Mouse (Mus musculus) limb, embryonic 14.5 days (tissue): Measurements from ENCODE around the gene Rac2. TPM values are rescaled to one million over a fixed set of nuclear protein-coding genes. Genes with fewer than 3 reads are reported as not detected.

Source experiments
- ATAC-seq: fragments of 200-750 bp; cut with Nextera tagmentation; 2 replicates; pipeline ENCODE4 v1.8.0; 2017; ENCODE audit warnings: low read depth, moderate number of reproducible peaks, moderate TSS enrichment; ENCODE audit not compliant: low FRiP score
- DNase-seq: peaks from one replicate; pipeline ENCODE4 v3.0.0-alpha.2; 2015; ENCODE audit warnings: low spot score
- H3K27ac ChIP-seq: fragments of 300-500 bp; sonication (generic); replicated peaks from 2 replicates; pipeline ENCODE4 v1.5.1; 2014; ENCODE audit warnings: low read depth, mild to moderate bottlenecking, low read length, moderate library complexity, mixed read lengths
- H3K27me3 ChIP-seq: fragments of 300-500 bp; sonication (generic); 2 replicates; pipeline ENCODE4 v1.6.1; 2014; ENCODE audit warnings: low read length, mixed read lengths; ENCODE audit not compliant: control insufficient read depth, insufficient read depth
- H3K36me3 ChIP-seq: fragments of 300-500 bp; sonication (generic); 2 replicates; pipeline ENCODE4 v1.6.1; 2014; ENCODE audit warnings: mild to moderate bottlenecking, low read length, moderate library complexity, mixed read lengths; ENCODE audit not compliant: control insufficient read depth, insufficient read depth
- H3K4me1 ChIP-seq: fragments of 300-500 bp; sonication (generic); 2 replicates; pipeline ENCODE4 v1.6.1; 2014; ENCODE audit warnings: antibody characterized with exemption, low read length, mixed read lengths; ENCODE audit not compliant: control insufficient read depth, insufficient read depth
- H3K4me2 ChIP-seq: fragments of 300-500 bp; sonication (generic); replicated peaks from 2 replicates; pipeline ENCODE4 v1.6.1; 2014; ENCODE audit warnings: low read depth, mild to moderate bottlenecking, low read length, moderate library complexity; ENCODE audit not compliant: severe bottlenecking
- H3K4me3 ChIP-seq: fragments of 300-500 bp; sonication (generic); replicated peaks from 2 replicates; pipeline ENCODE4 v1.5.1; 2014; ENCODE audit warnings: low read length
- H3K9ac ChIP-seq: fragments of 300-500 bp; sonication (generic); 2 replicates; pipeline ENCODE4 v1.6.1; 2014; ENCODE audit warnings: mild to moderate bottlenecking, low read depth, low read length, moderate library complexity; ENCODE audit not compliant: severe bottlenecking
- H3K9me3 ChIP-seq: fragments of 300-500 bp; sonication (generic); 2 replicates; pipeline ENCODE4 v1.6.1; 2016; ENCODE audit warnings: low read length; ENCODE audit not compliant: control insufficient read depth
- POLR2A ChIP-seq: fragments of 200-500 bp; IDR thresholded peaks from 2 replicates; pipeline ENCODE4 v1.8.0; 2012; ENCODE audit warnings: inconsistent platforms, mild to moderate bottlenecking, moderate library complexity, borderline replicate concordance; ENCODE audit not compliant: insufficient read depth, insufficient read length; ENCODE audit errors: extremely low read depth
- WGBS: fragments of 180-500 bp; shearing (Covaris S2); extraction: QIAGEN DNeasy Blood & Tissue Kit; methylation state at CpG from one replicate; pipeline ENCODE4 v1.1.7; 2014; 5-methylcytosine and 5-hydroxymethylcytosine counted together
- polyA plus RNA-seq, 2 experiments: library from polyadenylated mRNA; depleted of rRNA in 1 of 2; stranded (reverse) in 1 of 2; unstranded in 1 of 2; fragments of >200 nt; fragmentation: Nextera tagmentation in 1 of 2; extraction: Ambion mirVana in 1 of 2; gene quantifications; 2 replicates each; pipeline versions ENCODE4 v1.2.1 to v1.2.3; 2012 to 2014

Rac2 gene
- polyA plus RNA-seq, 2 experiments = 21.9 to 34.2 TPM

DNA sequence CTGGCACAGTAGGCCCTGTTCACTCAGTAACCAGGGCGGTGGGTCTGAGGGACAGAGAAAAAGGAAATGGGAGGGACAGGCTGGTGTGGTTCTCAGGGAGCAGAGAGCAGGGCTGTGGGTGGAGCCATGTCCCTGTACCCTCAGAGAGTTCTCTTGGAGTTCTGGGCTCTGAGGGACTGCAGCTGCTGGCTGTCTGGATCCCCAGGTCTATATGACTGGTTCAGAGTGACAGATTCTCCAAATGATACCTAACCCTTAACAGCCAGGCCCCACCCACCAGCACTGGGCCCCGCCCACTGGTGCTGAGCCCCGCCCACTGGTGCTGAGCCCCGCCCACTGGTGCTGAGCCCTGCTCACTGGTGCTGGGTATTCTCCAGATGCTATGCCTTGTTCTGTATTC is 25.1 kb upstream of the Rac2 start:
- H3K4me2 ChIP-seq = no peak overlapping the region
- no peak for ATAC-seq
- no peak overlapping the region for H3K9ac ChIP-seq
- H3K36me3 ChIP-seq = no peaks in the 10 kb centered on the region
- no peak for DNase-seq
- H3K27me3 ChIP-seq = no peaks in the 10 kb centered on the region
- 46% methylated on average over 4 of the region's 4 CpGs for WGBS
- no peak overlapping the region for H3K27ac ChIP-seq
- TF ChIP-seq POLR2A = no peak
- H3K4me1 ChIP-seq = no peaks in the 10 kb centered on the region
- H3K9me3 ChIP-seq = no peaks in the 10 kb centered on the region
- no peak overlapping the region for H3K4me3 ChIP-seq

DNA sequence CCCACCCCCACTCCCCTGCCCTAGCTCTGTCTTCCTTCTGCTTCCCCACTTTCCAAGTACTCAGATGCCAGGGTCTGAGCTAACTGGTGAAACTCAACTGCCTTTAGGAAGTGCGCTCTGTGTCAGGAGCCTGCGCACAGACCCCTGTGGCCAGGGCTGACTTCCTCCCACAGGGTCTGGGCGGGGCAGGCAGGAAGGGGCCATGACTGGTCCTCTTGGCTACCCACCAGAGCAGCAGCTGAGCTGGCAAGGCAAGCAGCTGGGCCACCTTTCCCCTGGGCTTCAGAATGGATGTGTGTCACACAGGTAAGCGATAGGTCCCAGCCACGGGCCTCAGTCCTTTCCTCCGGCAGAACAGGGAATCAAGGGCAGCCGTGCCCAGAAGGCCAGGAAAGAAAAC is 24.3 kb upstream of the Rac2 start, which contains the start of gene Cyth4:
TSS of gene Cyth4 (plus strand) at position 134 of the 400 bp plus-strand sequence.
- WGBS = 76% methylated on average over 7 of the region's 7 CpGs
- Histone ChIP-seq H3K9me3 (no peaks in the 10 kb centered on the region), H3K4me3 (no peak within 1 kb of the TSS), H3K4me2 (no peak within 1 kb of the TSS), H3K27me3 (no peaks in the 10 kb centered on the region), H3K27ac (no peak within 1 kb of the TSS), H3K9ac (no peak within 1 kb of the TSS), H3K4me1 (no peaks in the 10 kb centered on the region), H3K36me3 (no peaks in the 10 kb centered on the region)
- no peak for TF ChIP-seq POLR2A
- ATAC-seq (no peak), DNase-seq (no peak)

DNA sequence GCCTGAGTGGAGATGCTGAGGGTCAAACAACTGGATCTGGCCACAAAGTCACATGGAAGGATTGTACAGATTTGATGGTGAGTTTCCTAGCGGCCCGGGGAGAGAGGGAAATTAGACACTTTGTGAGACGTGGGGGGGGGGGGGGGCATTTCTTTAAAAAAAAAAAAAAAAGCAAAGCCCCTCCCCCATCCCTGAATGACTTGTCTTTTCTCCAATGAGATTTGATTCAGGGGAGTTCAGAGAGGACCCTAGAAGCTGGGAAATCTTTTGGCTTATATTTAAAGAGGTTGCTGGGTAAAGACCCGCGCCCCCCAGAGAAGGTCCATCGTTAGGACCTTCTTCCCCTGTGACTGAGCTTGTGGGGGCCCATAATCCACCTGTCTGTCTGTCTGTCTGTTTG is 23.9 kb upstream of the Rac2 start:
- Histone ChIP-seq H3K27me3 (no peaks in the 10 kb centered on the region), H3K4me2 (no peak overlapping the region), H3K4me3 (no peak overlapping the region), H3K36me3 (no peaks in the 10 kb centered on the region), H3K9ac (no peak overlapping the region), H3K4me1 (no peaks in the 10 kb centered on the region), H3K27ac (no peak overlapping the region), H3K9me3 (no peaks in the 10 kb centered on the region)
- WGBS = 87% methylated on average over 6 of the region's 6 CpGs
- TF ChIP-seq POLR2A = no peak
- DNase-seq (no peak), ATAC-seq (no peak)

DNA sequence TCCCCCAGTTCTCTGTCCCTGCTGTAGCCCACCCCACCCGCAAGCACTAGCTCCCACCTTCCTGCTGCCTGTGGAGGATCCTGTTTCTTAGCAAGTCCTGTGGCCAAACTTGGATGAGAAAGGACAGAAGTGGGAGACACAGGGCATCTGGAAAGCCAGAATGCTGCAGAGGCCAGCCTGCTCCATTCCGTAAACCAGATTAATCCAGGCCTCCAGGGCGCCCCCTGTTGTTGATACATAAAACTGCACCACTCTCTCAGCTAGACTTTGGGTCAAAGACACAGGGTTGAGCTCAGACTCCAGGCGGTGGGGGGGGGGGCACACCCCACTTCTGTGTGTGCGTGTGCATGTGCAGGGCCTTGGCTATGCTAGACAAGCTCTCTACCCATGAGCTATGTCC is 22.9 kb upstream of the Rac2 start:
- Histone ChIP-seq H3K9me3 (no peaks in the 10 kb centered on the region), H3K4me1 (no peaks in the 10 kb centered on the region), H3K4me2 (no peak overlapping the region), H3K27me3 (no peaks in the 10 kb centered on the region), H3K4me3 (no peak overlapping the region), H3K27ac (no peak overlapping the region), H3K36me3 (no peaks in the 10 kb centered on the region), H3K9ac (no peak overlapping the region)
- DNase-seq (no peak), ATAC-seq (no peak)
- WGBS = 68% methylated on average over 5 of the region's 5 CpGs
- TF ChIP-seq POLR2A = no peak

DNA sequence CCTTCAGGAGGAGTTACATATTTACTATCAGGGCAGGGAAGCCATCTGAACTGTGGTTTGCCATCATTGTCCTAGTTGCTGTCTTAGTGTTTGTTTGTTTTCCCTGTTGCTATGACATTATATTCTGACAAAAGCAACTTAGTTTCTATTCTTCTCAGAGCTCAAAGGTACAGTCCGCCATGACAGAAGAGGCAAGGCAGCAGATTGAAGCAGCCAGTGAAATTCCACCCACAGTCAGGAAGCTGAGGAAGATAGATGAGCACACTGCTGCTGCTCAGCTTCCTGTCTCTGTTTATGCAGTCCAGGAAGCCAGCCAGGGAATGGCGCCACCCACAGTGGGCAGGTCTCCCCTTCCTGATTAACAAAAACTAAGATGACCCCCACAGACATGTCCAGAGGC is 22.2 kb upstream of the Rac2 start:
- no peaks in the 10 kb centered on the region for H3K27me3 ChIP-seq
- no peaks in the 10 kb centered on the region for H3K4me1 ChIP-seq

DNA sequence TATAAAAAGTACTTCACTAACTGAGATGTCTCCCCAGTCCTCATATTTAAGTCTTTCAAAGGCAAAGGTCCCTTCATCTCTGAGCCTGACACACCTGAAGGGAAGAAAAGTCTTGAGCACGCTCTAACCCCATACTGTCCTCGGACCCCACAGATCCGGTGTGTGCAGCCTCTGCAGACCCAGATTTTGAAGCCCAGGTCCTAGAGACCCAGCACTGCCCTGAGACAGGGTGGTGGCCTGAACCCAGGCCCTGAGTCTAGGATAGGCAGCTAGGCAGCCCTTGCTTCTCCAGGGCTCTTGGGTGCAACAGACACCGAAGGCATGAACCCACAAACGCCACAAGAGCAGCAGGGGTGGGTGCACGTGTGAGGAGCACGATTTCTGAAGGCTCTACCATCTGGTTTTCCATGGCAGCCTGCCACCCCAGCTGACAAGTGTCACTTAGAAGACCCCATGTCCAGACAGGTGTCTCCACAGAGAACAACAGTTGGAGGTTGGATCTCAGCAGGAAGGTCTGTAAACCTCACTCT is 21.4 kb upstream of the Rac2 start:
- Histone ChIP-seq H3K9ac (no peak overlapping the region), H3K4me1 (no peaks in the 10 kb centered on the region), H3K36me3 (no peaks in the 10 kb centered on the region), H3K27me3 (no peaks in the 10 kb centered on the region), H3K27ac (no peak overlapping the region), H3K4me3 (no peak overlapping the region), H3K4me2 (no peak overlapping the region), H3K9me3 (no peaks in the 10 kb centered on the region)
- DNase-seq (no peak), ATAC-seq (no peak)
- 83% methylated on average over 7 of the region's 7 CpGs for WGBS
- TF ChIP-seq POLR2A = no peak

More for the DNA sequence above, 22.2 kb upstream of the Rac2 start:
- no peak for TF ChIP-seq POLR2A
- H3K36me3 ChIP-seq = no peaks in the 10 kb centered on the region
- H3K4me2 ChIP-seq = no peak overlapping the region
- 83% methylated on average over 2 of the region's 2 CpGs for WGBS
- no peak for ATAC-seq
- no peak for DNase-seq
- no peak overlapping the region for H3K4me3 ChIP-seq
- H3K9ac ChIP-seq = no peak overlapping the region
- H3K9me3 ChIP-seq = no peaks in the 10 kb centered on the region
- H3K27ac ChIP-seq = no peak overlapping the region
